Mouse (Mus musculus) T-helper 2 cell (primary cell): ENCODE results near the gene Tmem265.

Source experiments
- in situ Hi-C: fragments of 300-600 bp; cut with MboI, MseI; formaldehyde crosslinking; loops from one replicate; pipeline ENCODE4 v1.15.1; 2025; ENCODE audit warnings: high pct_unique_total_duplicates

Tmem265 gene

GRCm38 (mm10) chr7:127588011-127588871 is 27.1 kb downstream of the Tmem265 start, which contains the start of the genes Ccdc189 and Rnf40:
Gene Ccdc189, minus strand, starts transcription at chr7:127588595.
Gene Rnf40, plus strand, starts transcription at chr7:127588767.
- in situ Hi-C loops = no loop called here

DNA sequence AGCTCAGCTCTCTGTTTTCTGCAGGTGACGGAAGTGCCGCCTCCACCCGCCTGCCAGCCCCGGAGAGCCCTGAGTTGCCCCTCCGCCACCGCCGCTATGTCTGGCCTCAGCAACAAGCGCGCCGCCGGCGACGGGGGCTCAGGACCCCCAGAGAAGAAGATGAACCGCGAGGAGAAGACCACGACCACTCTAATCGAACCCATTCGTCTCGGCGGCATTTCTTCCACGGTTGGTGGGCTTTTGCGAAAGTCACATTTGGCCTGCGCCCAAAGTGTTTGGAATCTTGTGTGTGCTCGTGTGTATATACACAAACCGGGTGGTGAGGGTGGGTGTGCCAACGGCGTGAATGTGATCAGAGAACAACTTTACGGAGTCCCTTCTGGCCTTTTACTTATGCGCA is 27.7 kb downstream of the Tmem265 start:
- in situ Hi-C loops = no loop called here

DNA sequence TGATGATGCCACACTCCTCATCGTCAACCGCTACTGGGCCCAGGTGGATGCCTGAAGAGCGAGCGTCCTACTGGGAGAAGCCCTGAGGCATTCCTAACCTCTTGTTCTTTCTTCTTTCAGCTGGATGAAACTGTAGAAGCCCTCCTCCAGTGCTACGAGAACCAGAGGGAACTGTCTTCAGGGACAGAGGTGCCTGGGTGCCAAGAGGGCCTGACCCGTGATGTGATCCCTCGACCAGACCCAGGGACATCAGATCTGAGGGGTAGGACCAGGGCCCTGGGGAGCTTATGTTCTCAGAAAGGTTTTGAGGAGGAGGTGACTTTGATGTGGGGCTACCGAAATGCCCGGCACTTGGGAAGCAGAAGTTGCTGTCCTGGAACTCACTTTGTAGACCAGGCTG is 28.4 kb downstream of the Tmem265 start:
- in situ Hi-C loops = no loop called here

DNA sequence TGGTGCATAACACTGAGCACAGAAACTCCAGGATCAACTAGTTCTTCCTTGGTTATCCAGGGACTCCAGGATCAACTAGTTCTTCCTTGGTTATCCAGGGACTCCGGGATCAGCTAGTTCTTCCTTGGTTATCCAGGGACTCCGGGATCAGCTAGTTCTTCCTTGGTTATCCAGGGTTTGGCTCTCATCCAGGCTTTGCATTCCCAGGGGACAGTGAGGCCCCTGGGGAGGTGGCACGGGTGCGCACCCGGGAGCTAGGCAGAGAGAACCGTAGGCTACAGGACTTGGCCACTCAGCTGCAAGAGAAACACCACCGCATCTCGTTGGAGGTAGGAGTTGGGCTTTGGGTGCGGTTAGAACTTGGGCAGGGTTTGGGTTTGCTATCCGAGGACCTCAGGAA is 29.9 kb downstream of the Tmem265 start:
- in situ Hi-C loops = no loop called here

GRCm38 (mm10) chr7:127592575-127592974 is 31.4 kb downstream of the Tmem265 start:
- in situ Hi-C loops = no loop called here

DNA sequence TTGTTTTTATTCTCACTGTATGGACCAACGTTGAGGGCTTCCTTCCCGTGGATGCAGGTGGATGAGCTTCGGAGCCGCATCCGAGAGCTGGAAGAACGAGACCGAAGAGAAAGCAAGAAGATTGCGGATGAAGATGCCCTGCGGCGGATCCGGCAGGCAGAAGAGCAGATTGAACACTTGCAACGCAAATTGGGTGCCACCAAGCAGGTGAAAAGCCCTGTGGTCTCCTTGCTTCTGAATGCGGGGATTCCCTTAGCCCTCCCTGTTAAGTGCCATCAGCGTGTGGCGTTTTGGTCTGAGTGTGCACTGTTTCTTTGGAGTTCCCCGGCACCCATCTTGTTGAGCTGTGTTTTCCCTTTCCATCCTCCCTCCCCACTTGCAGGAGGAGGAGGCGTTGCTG is 35.6 kb downstream of the Tmem265 start:
- in situ Hi-C loops = loop anchor here (5.0 kb wide), 1 partner anchor 36 kb away; no protein-coding TSS in a partner anchor

GRCm38 (mm10) chr7:127600612-127601011 is 39.4 kb downstream of the Tmem265 start:
- in situ Hi-C loops = no loop called here

DNA sequence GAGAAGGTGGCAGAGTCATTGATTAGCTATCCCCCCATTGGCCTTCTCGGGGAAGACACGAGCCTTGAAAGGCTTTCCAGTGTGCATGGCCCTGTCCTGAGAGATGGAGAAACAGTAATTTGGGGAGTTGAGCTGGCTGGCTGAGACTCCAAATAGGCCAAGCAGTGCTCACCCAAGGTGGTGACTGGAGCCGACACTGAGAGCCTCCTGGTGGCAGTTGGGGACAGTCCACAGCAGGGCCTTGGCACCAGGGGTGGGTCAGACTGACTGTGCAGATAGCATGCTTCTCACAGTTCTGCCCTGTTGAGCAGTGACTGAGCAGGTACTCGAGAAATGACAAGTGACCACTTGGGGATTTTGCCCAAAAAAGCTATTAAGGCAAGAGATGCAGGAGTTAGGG is 40.5 kb downstream of the Tmem265 start:
- in situ Hi-C loops = no loop called here

GRCm38 (mm10) chr7:127602903-127603302 is 41.7 kb downstream of the Tmem265 start:
- in situ Hi-C loops = no loop called here

DNA sequence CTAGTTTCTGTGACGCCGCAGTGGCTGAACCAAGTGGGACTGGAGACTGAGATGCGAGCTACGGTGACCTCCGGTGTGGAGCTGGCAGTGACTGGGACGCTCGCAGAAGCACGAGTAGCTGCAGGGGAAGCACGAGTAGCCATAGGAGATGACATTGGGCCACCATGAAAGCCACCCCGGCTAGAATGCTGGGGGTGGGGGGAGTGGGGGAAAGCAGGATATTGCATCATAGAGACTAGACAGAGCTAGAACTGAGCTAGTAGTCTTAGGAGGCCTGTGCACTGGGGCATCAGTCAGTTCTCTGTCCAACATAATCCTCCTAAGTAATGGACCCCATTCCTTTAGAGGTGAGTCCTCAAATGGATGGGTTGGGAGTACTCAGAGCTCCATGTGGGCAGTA is 43.1 kb downstream of the Tmem265 start:
- in situ Hi-C loops = no loop called here

DNA sequence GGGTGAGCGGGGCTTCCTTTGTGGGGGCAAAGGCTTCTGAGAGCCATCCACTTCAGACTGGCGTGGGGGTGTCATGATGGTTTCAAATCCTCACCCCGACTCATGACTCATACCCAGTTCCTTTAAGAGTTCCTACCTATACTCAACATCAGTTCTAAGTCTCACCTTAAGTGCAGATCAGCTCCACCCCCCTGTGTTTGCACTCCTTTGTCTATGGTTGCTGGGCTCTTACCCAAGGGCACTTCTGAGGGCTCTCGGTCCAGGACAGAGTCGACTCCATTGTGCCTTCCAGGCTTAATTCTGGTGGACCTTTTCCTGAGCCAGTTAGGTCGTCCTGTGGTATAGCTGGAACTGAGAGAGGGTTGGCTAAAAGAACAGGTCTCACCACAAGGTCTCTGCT is 46.0 kb downstream of the Tmem265 start:
- in situ Hi-C loops = no loop called here

GRCm38 (mm10) chr7:127611011-127611410 is 49.8 kb downstream of the Tmem265 start:
- in situ Hi-C loops = no loop called here

DNA sequence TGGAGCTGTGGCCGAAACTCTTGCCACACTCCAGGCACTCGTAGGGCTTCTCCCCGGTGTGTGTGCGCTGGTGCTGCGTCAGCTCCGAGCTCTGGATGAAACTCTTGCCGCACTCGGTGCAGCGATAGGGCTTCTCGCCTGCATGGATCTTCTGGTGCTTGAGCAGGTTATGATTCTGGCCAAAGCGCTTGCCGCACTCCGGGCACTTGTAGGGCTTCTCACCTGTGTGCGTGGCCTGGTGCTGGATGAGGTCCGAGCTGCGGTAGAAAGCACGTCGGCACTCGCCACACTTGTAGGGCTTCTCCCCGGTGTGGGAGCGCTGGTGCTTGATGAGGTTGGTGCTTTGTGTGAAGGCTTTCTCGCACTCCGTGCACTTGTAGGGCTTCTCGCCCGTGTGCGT is 50.4 kb downstream of the Tmem265 start:
- in situ Hi-C loops = no loop called here

- in situ Hi-C loops = no loop called here
Measured at GRCm38 (mm10) chr7:127613501-127613900, 52.3 kb downstream of the Tmem265 start.

GRCm38 (mm10) chr7:127614091-127614490 is 52.9 kb downstream of the Tmem265 start:
- in situ Hi-C loops = no loop called here

DNA sequence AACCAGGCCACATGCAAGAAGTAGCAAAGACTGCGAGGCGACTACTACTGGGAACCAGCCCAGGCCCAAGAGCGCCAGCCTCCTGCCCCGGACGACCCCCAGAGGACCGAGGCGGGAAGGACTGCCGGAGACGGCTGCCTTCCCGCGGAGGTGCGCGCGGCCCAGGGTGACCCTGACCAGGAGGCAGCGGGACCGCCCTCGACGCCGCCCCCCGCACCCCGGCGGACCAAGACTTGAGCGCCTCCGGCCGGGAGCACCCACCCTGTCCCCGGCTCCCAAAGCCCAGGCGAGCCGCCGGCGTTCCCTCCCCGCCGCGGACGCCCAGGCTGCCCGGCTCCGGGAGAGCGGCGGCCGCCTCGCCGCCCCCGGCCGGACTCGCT is 53.3 kb downstream of the Tmem265 start:
- in situ Hi-C loops = no loop called here

DNA sequence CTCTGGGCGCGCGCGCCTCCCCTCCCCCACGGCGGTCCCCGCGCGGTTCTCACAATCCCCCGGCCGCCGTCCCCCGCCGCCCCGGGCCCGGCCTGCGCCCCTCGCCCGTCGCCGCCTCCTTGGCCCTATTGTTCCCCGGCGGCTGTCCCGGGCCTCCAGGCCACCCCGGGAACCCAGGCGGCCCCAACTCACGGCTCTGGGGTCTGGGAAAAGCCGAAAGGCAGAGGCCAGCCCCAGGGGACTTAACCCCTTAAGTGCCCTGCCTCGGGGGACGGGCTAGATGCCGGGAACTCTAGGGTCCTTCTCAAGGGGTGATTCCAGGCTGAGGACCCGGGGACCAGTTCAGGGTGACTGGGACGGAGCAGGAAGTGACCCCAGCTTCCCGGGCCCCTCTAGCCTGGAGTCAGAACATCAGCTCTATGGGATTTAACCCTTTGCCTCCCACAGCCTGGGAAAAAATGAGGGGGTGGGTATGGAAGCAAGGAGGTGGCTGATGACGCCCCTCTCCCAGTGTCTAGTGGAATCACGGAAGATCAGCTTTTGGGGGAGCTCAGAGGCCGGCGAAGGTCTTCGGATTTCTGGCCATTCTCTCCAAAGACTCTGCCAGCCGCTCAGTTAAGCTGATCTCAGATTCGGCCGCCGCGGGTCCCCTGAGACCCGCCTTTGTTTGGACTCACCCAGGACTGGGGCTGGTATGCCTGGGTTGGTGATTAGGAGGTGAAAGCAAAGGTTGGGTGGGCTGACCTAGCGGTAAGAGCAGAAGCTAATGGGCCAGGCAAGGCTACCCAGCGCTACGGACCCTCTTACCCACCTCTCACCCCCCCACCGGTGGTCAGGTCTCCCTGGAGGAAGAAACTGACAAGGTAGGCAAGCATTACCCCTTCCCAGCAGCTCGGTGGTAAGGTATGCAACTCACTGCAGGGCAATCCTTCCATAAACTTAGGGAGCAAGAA is 54.0 kb downstream of the Tmem265 start, which contains the start of gene Zfp629:
TSS of gene Zfp629 (minus strand) at position 907 of the 953 bp plus-strand sequence.
- in situ Hi-C loops = no loop called here

GRCm38 (mm10) chr7:127616336-127616735 is 55.1 kb downstream of the Tmem265 start:
- in situ Hi-C loops = no loop called here
